Mouse (Mus musculus): ENCODE measurements around the gene Nup188.

The Nup188 gene

GRCm38 (mm10) chr2:30286192-30287026 lies at the start of gene Nup188, which contains the start of gene Dolk:
TSS of gene Nup188 (plus strand) at chr2:30286397.
TSS of gene Dolk (minus strand) at chr2:30286334.
- peak; percentile 99 to 100 for DNase-seq

- DNase-seq, result no peak
These were observed 49.6 kb upstream of the Nup188 start for GRCm38 (mm10) chr2:30236426-30237198.

- peak; percentile 100 for DNase-seq
These were observed 48.9 kb upstream of the Nup188 start, which contains the start of gene Lrrc8a for GRCm38 (mm10) chr2:30237199-30237880. TSS of gene Lrrc8a (plus strand) at chr2:30237715.

GRCm38 (mm10) chr2:30237881-30238280 lies 48.3 kb upstream of the Nup188 start:
- peak; percentile 62 to 66 for DNase-seq

GRCm38 (mm10) chr2:30238906-30239465 lies 47.2 kb upstream of the Nup188 start:
- DNase-seq, result no peak

- no peak for DNase-seq
These were observed 46.4 kb upstream of the Nup188 start for GRCm38 (mm10) chr2:30239777-30240176.

- no peak for DNase-seq
These were observed 45.9 kb upstream of the Nup188 start, which contains the start of gene Gm28035 for GRCm38 (mm10) chr2:30240267-30240666. TSS of gene Gm28035 (plus strand) at chr2:30240567.

GRCm38 (mm10) chr2:30242509-30242908 lies 43.7 kb upstream of the Nup188 start:
- DNase-seq, result no peak

GRCm38 (mm10) chr2:30243391-30243790 lies 42.8 kb upstream of the Nup188 start:
- DNase-seq, result no peak

GRCm38 (mm10) chr2:30244595-30245178 lies 41.5 kb upstream of the Nup188 start:
- DNase-seq, result no peak

- no peak for DNase-seq
These were observed 39.2 kb upstream of the Nup188 start for GRCm38 (mm10) chr2:30247036-30247435.

- no peak for DNase-seq
These were observed 38.5 kb upstream of the Nup188 start for GRCm38 (mm10) chr2:30247681-30248080.

- no peak for DNase-seq
These were observed 37.0 kb upstream of the Nup188 start for GRCm38 (mm10) chr2:30249182-30249581.

- DNase-seq, result no peak
These were observed 35.8 kb upstream of the Nup188 start for GRCm38 (mm10) chr2:30250166-30251128.

- DNase-seq, result peak; percentile 63 to 74
These were observed 34.6 kb upstream of the Nup188 start for GRCm38 (mm10) chr2:30251417-30252104.

- no peak for DNase-seq
These were observed 33.7 kb upstream of the Nup188 start for GRCm38 (mm10) chr2:30252521-30252920.

GRCm38 (mm10) chr2:30253809-30254208 lies 32.4 kb upstream of the Nup188 start:
- no peak for DNase-seq

- DNase-seq, result no peak
These were observed 30.4 kb upstream of the Nup188 start for GRCm38 (mm10) chr2:30255631-30256395.

GRCm38 (mm10) chr2:30256616-30257350 lies 29.4 kb upstream of the Nup188 start:
- DNase-seq, result no peak
